8 mouse cellular contexts compared by ENCODE assay signal in the genomic region with DNA sequence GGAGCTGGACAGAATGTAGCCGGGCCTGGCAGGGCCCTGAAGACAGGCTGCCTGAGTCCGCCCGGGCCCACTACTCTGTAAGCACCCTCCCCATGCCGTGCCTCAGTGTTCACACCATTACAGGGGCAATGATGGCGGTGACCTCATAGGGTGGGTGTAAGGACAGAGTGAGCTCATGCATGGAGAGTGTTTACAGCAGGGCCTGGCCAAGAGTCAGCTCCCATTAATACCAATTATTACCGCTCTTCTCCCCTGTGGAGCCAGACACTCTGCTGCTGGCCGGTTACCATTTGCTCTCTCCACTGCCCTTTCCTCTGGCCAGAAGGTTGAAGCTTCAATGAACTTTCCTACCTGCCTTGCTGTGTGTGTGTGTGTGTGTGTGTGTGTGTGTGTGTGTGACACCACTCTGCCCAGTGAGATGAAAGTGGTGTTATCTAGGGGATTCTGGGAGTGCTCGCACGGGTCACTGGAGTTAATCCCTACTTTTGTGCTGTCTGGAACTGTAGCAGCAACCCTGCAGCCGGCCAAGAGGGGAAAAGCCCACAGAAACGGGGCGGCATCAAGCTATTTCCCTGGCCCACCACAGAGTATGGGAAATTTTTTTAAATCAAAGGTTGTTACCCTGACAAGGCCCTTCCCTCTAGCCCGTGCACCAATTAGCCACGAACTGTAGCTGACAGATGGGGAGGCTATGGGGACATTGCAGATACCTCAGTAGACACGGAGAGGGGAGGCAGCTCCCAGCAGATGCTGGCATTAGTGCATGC.
DNase-seq lines count a peak whose midpoint lies in the region; ATAC-seq lines count a peak whose summit lies in the region.
"Had no signal": no experiment of that assay in that cellular context is flagged by ENCODE, and none has a peak within 500 bp of the region (broad histone marks: within the 10 kb centered on the region; RNA-seq: fewer than 3 reads in every experiment).

No protein-coding gene starts in this region.

- 26% methylated on average over 15 of the region's 15 CpGs for WGBS in limb, embryonic 11.5 days
- WGBS in limb, embryonic 10.5 days: 37% methylated on average over 15 of the region's 15 CpGs
- 17% methylated on average over 15 of the region's 15 CpGs for WGBS in forebrain, embryonic 11.5 days
- 52% methylated on average over 15 of the region's 15 CpGs for WGBS in intestine, embryonic 16.5 days

- no peak overlapping the region for H3K9ac ChIP-seq in limb, embryonic 11.5 days (ENCODE audit: low read length)
- 0 out of 2 replicates have a peak overlapping the region, but pooled peaks have one; percentile 10 for H3K9ac ChIP-seq in forebrain, embryonic 11.5 days (ENCODE audit: low read length)
- no peak overlapping the region; the same call in 1 of the 2 replicates for H3K9ac ChIP-seq in intestine, embryonic 16.5 days (ENCODE audit: low read depth, low read length)

- no peak overlapping the region for H3K4me2 ChIP-seq in limb, embryonic 11.5 days (ENCODE audit: low read depth, severe bottlenecking)
- H3K4me2 ChIP-seq in forebrain, embryonic 11.5 days (ENCODE audit: low read depth, low read length, severe bottlenecking): 0 out of 2 replicates have a peak overlapping the region, but pooled peaks have one; percentile 5
- H3K4me2 ChIP-seq in intestine, embryonic 16.5 days (ENCODE audit: low read depth, low read length): no peak overlapping the region

- no peak overlapping the region for H3K4me3 ChIP-seq in limb, embryonic 11.5 days (ENCODE audit: low read depth, low read length)
- H3K4me3 ChIP-seq in limb, embryonic 10.5 days: no peak overlapping the region
- no peak overlapping the region for H3K4me3 ChIP-seq in forebrain, embryonic 11.5 days (ENCODE audit: low read depth, low read length)
- no peak overlapping the region for H3K4me3 ChIP-seq in intestine, embryonic 16.5 days (ENCODE audit: low read length)

- ATAC-seq in limb, embryonic 11.5 days (ENCODE audit: insufficient number of reproducible peaks, low FRiP score, low TSS enrichment, low read depth): peak; percentile 39; the same call in 1 of the 2 replicates
- peak; percentile 57 for ATAC-seq in forebrain, embryonic 11.5 days (replicated peaks; ENCODE audit: low FRiP score)
- 0 out of 2 replicates have a peak, but pooled peaks have one; percentile 33 for ATAC-seq in intestine, embryonic 16.5 days

- no peak for DNase-seq in limb, embryonic 11.5 days (ENCODE audit: low spot score)
- no peak for DNase-seq in limb, embryonic 10.5 days (ENCODE audit: low spot score)
- DNase-seq in forebrain, embryonic 11.5 days (ENCODE audit: low spot score): no peak
- DNase-seq in skeletal muscle tissue, adult 2 months (ENCODE audit: low read depth, low spot score): peak; percentile 25
- DNase-seq in adrenal gland, postnatal 36 days: no peak
- DNase-seq in urinary bladder, postnatal 10 days (ENCODE audit: low spot score): no peak
- DNase-seq: left cerebral cortex, postnatal 4 days had no signal

- H3K4me1 ChIP-seq in limb, embryonic 11.5 days (ENCODE audit: control insufficient read depth, insufficient read depth, low read length): peaks cover 21% of the 10 kb centered on the region
- H3K4me1 ChIP-seq in limb, embryonic 10.5 days: peaks cover 41% of the 10 kb centered on the region
- H3K4me1 ChIP-seq in forebrain, embryonic 11.5 days (replicated peaks; ENCODE audit: control insufficient read depth, insufficient read depth, low read length): peaks cover 20% of the 10 kb centered on the region
- H3K4me1 ChIP-seq in intestine, embryonic 16.5 days (ENCODE audit: control insufficient read depth, insufficient read depth, low read length): peaks cover 20% of the 10 kb centered on the region

- no peaks in the 10 kb centered on the region for H3K36me3 ChIP-seq in limb, embryonic 11.5 days (ENCODE audit: control insufficient read depth, insufficient read depth, low read length)
- no peaks in the 10 kb centered on the region for H3K36me3 ChIP-seq in limb, embryonic 10.5 days
- H3K36me3 ChIP-seq in forebrain, embryonic 11.5 days (ENCODE audit: control insufficient read depth, insufficient read depth, low read length): no peaks in the 10 kb centered on the region
- H3K36me3 ChIP-seq in intestine, embryonic 16.5 days (ENCODE audit: control insufficient read depth, insufficient read depth, low read length): peaks cover 5% of the 10 kb centered on the region; the same call in 1 of the 2 replicates

- no peaks in the 10 kb centered on the region for H3K9me3 ChIP-seq in limb, embryonic 11.5 days (ENCODE audit: control insufficient read depth, low read length)
- H3K9me3 ChIP-seq in limb, embryonic 10.5 days (replicated peaks): no peaks in the 10 kb centered on the region
- H3K9me3 ChIP-seq in forebrain, embryonic 11.5 days (ENCODE audit: control insufficient read depth, low read length): no peaks in the 10 kb centered on the region
- H3K9me3 ChIP-seq in intestine, embryonic 16.5 days (ENCODE audit: control insufficient read depth, low read length): no peaks in the 10 kb centered on the region

- H3K27me3 ChIP-seq in limb, embryonic 11.5 days (ENCODE audit: control insufficient read depth, insufficient read depth, low read length): no peaks in the 10 kb centered on the region
- no peaks in the 10 kb centered on the region for H3K27me3 ChIP-seq in limb, embryonic 10.5 days (ENCODE audit: low read depth, poor library complexity, severe bottlenecking)
- no peaks in the 10 kb centered on the region for H3K27me3 ChIP-seq in forebrain, embryonic 11.5 days (ENCODE audit: control insufficient read depth, insufficient read depth, low read length)
- no peaks in the 10 kb centered on the region for H3K27me3 ChIP-seq in intestine, embryonic 16.5 days (replicated peaks; ENCODE audit: control insufficient read depth, insufficient read depth, low read length)

- no peak overlapping the region for H3K27ac ChIP-seq in limb, embryonic 11.5 days (replicated peaks; ENCODE audit: low read depth, low read length)
- H3K27ac ChIP-seq in limb, embryonic 10.5 days: no peak overlapping the region
- H3K27ac ChIP-seq in forebrain, embryonic 11.5 days (ENCODE audit: low read depth, low read length): 0 out of 2 replicates have a peak overlapping the region, but pooled peaks have one; percentile 25
- no peak overlapping the region for H3K27ac ChIP-seq in intestine, embryonic 16.5 days (ENCODE audit: low read length)
